Mouse (Mus musculus) common myeloid progenitor, adult 5-6 weeks (primary cell): ENCODE data around the gene Adh1. TPM values are rescaled to one million over a fixed set of nuclear protein-coding genes. Genes with fewer than 3 reads are reported as not detected.

Experiments used
- ATAC-seq: replicated peaks from 2 replicates; pipeline ENCODE4 v1.8.0; 2016; ENCODE audit warnings: low read depth, mild to moderate bottlenecking, moderate TSS enrichment, inconsistent platforms; ENCODE audit not compliant: poor library complexity, severe bottlenecking
- total RNA-seq: library from RNA; stranded (forward); fragments of 200-1000, 187-1606 nt; gene quantifications from 2 replicates; pipeline ENCODE4 v1.2.3, GENCODE M21; 2017

Adh1 gene
- total RNA-seq, 1 experiment from 2014 or later = not detected

DNA sequence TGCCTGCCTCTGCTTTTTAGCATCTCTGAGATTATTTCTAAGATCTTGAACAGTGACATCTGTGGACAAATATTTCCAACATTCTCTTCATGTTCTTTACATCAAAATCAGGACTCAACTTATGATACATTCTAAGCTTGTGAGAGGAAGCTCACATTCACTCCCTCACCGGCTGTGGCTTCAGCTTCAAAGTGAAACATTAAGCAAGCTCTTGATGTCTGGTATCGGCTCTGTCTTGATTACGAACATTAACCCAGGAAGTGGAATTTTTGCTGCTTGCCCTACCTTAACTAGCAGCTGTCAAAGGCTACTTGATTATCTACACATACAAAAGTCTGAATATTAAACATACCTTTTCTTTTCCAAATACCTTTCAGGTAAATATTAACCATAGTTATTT lies 14.3 kb downstream of the Adh1 start:
- ATAC-seq = no peak

DNA sequence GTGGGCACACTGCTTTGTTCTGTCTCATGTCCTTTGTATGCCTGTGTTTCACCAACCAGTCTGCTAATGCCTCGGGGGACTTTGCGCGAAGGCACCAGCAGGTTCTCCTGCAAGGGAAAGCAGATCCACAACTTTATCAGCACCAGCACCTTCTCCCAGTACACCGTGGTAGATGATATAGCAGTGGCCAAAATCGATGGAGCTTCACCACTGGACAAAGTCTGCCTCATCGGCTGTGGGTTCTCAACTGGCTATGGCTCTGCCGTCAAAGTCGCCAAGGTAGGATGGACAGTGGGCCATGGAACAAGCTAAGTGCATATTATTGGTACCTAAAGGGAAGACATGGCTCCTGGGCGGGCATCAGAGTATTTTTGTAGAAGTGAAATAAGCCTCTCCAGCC lies 21.8 kb downstream of the Adh1 start:
- no peak for ATAC-seq

DNA sequence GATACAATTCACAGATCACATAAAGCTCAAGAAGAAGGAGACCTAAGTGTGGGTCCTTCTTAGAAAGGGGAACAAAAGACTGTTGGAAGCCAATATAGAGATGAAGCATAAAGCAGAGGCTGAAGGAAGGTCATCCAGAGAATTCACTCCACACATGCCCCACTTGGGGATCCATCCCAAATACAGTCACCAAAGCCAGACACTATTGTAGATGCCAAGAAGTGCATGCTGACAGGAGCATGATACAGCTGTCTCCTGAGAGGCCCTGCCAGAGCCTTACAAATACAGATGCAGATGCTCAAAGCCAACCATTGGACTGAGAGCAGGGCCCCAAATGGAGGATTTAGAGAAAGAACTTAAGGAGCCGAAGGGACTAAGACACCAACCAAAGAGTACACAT lies 23.0 kb downstream of the Adh1 start:
- ATAC-seq = no peak

DNA sequence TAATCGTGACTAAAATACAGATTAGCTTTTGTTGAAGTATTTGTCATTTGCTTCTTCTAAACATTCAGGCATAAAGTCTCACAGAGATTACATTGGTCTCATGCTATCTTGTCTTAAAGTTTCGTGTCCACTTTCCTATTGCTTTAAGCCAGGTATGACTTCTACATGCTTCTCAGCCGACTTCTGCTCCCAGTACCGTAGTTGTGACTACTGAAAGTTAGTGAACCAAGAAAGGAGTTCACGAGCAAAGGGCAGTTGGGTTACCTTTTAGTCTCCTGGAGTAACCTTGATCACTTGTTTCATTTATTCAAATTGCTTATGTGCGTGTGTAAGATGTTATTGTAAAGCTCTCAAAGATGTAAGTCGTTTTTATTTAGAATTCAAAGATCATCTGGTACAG lies 25.2 kb downstream of the Adh1 start:
- ATAC-seq = no peak

DNA sequence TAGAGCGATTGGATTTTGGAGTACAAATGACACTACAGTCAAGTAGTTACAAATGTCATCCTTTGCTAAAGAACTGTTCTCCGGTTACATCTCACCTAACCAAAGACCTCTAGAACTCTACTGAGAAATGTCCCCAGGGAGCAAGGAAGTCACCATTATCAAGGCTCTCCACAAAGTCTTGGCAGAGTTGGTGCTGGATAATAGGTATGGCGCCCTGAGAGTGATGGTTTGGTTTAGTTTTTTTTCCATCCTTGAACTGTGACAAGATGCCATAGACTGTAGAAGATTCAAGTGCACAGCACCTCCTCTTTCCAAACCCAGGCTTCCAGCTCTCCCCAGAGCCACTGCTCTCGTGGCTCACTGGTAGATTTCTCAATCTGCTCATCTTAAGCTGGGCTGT lies 26.9 kb downstream of the Adh1 start:
- ATAC-seq = no peak

GRCm38 (mm10) chr3:138290672-138291071 lies 29.9 kb downstream of the Adh1 start:
- no peak for ATAC-seq

DNA sequence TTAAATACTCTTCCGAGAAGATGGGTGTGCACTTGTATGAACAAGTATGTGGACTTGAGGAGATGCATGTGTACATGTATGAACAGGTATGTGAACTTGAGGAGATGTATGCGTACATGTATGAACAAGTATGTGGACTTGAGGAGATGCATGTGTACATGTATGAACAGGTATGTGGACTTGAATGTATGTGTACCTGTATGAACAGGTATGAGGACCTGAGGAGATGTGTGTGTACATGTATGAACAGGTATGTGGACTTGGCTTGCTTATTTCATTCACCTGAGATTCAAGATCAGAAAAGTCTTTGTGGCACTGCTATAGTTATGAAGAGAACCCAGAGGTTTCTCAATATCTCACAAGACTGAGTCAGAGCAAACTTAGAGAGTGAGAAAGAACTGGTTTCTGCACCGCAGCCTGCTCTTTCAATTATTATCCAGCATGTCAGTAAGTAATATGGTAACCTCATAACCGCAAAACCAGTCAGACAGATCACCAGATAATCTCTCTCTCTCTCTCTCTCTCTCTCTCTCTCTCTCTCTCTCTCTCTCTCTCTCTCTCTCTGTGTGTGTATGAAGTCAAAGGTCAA lies 30.8 kb downstream of the Adh1 start:
- ATAC-seq = no peak

- ATAC-seq = no peak
These were observed 32.6 kb downstream of the Adh1 start for GRCm38 (mm10) chr3:138293298-138293895.

- no peak for ATAC-seq
These were observed 39.3 kb downstream of the Adh1 start for GRCm38 (mm10) chr3:138300130-138300529.

GRCm38 (mm10) chr3:138302676-138303075 lies 41.9 kb downstream of the Adh1 start:
- no peak for ATAC-seq

GRCm38 (mm10) chr3:138303771-138304488 lies 43.1 kb downstream of the Adh1 start:
- no peak for ATAC-seq

- ATAC-seq = no peak
These were observed 43.7 kb downstream of the Adh1 start for GRCm38 (mm10) chr3:138304489-138304871.

GRCm38 (mm10) chr3:138305486-138306289 lies 44.9 kb downstream of the Adh1 start:
- no peak for ATAC-seq

DNA sequence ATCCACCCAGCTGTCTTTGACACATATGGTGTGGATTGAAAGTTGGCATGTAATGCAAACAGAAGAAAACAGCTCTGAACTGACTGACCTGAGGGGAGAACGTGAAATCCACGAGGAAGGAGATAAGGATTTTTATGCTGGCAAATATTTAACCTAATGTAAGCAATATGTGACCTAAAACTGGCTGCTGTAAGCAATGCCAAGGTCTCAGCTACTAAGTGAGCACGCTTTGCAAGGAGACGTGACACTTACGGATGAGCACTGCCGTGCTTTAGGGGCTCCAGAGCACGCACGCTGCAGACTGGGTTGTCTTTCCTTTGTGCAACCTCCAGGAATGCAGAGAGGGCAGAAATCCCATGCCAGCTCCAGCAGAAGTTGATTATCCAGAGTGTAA lies 45.5 kb downstream of the Adh1 start:
- no peak for ATAC-seq

GRCm38 (mm10) chr3:138309910-138310309 lies 49.1 kb downstream of the Adh1 start:
- no peak for ATAC-seq

GRCm38 (mm10) chr3:138311015-138311414 lies 50.2 kb downstream of the Adh1 start:
- no peak for ATAC-seq

- ATAC-seq = no peak
These were observed 52.2 kb downstream of the Adh1 start, which contains the start of gene Adh6a for GRCm38 (mm10) chr3:138312965-138313364. Adh6a (plus strand) TSS chr3:138313286.

- ATAC-seq = no peak
These were observed 56.2 kb downstream of the Adh1 start for GRCm38 (mm10) chr3:138316908-138317472.

DNA sequence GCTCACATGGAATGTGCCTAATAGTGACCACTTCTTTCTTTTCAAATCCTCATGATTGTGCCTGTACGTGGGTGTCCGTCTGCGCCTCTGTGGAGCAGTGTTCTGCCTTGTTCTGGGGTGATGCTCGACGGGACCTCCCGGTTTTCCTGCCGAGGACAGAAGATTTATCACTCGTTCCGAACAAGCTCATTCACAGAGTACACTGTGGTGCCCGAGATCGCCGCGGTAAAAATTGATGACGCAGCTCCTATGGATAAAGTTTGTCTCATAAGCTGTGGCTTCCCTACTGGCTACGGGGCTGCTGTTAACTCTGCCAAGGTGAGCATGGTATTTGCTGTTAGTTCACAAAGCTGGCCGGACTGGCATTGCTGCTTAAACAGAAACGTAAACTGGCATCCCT lies 64.2 kb downstream of the Adh1 start:
- no peak for ATAC-seq

- ATAC-seq = no peak
These were observed 64.7 kb downstream of the Adh1 start for GRCm38 (mm10) chr3:138325466-138325865.
